Mouse (Mus musculus) NIH3T3 (cell line): ENCODE data around the gene Isg20.

Experiments used
- DNase-seq: peaks from one replicate; pipeline ENCODE4 v3.0.0-alpha.2; 2012; ENCODE audit warnings: low read depth

Gene Isg20

DNA sequence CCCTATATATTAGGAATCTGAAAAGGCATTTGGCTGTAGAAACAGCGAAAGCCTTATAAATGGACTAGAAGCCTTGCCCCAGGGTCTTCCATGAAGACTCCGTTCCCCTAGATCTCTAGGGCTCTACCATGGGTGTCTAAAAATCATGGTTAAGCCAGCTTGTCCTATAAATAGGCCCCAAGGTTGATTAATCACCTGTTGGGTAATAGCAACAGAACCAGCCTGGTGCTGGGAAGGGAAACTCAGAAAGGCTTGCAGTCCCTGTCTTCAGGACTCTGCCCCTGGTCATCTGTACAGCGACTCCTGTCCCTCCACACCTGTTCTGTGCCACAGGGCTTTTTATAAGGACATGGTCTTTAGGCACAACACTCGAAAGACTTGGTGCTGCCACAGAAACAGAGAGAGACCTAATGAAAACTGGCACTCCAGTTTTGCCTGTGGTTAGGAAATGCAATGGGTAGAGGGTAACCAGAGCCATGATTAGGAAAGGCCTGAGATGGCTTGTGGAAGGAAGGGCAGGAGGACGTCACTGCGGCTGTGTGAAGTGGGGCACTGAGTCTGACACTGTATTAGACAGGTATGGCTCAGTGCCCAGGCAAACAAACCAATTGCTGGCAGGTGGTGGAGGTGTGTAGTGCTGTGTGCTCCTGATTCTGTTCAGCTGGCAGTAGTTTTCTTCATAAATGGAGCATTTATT is 9.9 kb upstream of the Isg20 start:
- DNase-seq = no peak

DNA sequence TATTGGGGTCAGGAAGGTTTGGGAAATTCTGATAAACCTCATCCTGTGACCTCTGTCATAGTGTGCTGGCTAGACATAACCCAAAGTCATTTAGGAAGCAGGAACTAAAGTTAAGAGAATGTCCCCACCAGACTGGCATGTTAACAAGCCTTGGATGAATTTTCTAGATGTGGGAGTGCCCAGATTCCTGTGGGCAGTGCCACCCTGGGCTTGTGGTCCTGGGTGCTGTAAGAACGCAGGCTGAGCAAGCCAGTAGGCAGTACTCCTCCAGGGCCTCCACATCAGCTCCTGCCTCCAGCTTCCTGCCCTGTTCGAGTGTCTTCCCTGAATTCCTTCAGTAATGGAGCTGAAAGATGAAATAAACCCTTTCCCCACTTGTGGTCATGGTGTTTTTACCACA is 9.0 kb upstream of the Isg20 start:
- DNase-seq = no peak

DNA sequence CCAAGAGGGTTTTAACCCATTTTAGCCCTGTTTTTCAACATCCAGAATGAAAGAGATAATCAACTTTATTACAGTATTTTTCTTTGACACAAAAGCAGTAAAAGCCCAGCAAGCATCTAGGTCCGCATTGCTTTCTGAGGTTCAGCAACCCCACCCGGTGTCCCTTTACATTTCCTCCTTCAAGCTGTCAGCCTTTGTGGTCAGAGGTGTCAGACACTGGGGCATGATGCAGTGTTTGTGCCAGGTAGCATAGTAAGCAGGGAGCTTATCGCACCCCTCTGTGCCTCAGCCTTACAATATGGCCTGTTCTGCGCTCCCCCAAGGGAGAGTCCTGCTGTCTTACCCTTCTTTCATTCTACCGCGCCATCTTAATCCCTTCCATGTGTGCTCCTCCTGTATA is 4.2 kb upstream of the Isg20 start:
- no peak for DNase-seq

DNA sequence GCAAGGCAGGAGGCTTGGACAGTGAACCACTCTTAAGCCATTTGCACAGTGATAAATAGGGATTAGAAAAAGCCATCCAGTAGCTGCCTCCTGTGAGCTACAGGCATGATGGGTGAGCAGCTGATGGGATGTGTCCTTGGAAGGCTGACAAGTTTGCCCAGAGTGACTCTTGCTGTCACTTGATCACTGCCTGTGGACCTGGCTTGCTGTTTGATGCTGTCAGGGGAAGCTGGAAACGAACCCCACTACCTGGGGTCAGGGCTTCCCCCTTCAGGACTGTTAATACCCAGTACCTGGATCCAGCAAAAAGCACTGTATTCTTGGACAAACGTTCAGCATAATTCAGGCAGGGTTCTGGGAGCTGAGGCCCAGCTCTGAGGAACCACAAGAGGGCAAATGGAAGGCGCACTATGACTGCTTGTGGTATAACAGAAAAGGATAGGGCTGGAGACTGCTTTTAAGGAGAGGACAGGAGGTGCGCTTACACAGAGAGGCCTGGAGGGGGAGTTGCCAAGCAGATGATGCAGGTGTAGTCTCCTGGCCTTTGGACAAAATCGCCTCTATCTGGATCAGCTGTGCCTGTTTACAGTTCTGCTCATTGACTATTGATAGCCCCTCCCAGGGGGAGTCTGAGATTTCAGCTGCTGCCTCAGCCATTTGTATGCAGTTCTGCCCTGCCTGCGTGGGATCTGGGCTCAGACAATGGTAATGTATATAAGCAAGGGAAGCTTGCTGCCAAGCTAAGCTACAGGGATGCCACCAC is 2.7 kb upstream of the Isg20 start:
- no peak for DNase-seq

DNA sequence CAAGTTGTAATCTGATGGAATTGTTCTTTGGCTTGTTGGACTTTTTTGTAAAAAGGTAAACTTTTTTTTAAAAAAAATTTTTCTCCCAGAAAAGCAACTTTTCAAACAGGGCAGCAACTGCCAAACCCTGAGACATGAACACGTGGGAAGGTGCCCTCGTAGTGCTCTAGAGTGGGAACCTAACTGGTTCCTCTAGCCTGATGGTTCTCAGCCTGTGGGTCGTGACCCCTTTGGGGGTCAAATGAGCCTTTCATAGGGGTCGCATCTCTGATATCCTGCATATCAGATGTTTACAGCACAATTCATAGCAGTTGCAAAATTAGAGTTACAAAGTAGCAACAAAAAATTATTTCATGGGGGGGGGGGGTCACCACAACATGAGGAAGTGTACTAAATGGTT is 2.0 kb upstream of the Isg20 start:
- no peak for DNase-seq

DNA sequence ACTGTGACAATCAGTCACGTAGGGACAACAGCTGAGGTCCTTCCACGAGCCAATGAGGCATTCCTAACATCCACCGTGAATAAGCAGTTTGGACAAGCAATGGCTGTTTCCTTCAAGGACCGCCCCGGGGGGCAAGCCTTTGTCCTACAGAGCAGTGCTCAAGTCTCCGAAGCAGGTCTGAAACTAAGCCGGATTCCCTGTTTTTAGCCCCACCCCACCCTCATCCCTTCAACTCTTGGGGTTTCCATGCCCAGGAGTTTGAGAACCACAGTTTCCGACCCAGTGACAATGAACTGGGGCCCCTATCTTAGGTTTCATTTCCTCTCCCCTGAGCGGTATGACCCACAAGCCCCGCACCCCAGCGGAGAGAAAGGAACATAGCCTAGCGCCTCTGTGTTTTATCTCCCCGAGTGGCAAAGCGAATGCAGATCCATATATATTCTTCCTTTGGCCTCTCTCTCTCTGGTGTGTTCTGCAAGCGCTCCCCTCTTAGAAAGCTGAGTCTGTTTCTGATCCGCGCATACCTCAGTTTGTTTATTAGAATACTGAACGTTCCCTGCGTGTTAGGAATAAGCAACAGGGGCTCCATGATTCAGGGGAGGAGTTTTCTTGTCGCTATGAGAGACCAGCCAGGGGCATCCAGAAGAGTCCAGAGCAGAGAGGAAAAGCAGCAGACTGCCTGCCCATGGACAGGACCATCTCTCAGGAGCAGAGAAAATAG is 811 bp upstream of the Isg20 start:
- no peak for DNase-seq

DNA sequence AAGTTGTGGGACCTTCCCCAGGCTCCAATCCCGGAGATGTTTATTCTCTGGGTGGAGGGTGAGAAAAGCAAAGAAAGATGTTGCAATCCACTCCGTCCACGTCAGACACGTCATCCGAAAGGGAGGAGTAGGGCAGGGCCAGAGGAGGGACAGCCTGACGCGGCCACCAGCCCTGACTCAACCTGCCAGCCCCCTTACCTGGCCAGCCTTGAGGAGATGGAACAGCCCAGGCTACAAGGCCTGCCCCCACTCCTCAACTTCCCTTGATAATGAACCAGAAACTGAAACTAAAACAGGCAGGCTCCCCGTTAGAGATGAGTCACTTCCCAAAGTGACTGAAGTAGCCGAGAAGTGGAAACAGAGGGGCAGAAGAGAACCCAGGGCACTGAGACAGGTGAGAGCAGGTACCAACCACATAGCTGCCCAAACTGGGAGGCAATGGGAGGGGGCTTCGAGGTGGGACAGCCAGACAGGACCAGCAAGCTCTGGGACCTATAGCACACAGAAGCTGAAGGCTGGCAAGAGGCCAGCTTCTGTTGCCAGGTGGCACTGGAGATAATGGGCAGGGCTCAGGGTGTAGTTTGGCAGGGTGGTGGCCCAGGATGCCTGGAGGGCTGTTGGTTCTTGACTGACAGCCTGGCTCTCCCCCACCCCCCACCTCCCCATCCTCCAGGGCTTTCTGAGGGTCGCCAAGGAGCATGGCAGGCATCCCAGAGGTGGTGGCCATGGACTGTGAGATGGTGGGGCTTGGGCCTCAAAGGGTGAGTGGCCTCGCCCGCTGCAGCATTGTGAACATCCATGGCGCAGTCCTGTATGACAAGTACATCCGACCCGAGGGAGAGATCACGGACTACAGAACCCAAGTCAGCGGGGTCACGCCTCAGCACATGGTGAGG is 673 bp downstream of the Isg20 start:
- DNase-seq = peak; percentile 89

DNA sequence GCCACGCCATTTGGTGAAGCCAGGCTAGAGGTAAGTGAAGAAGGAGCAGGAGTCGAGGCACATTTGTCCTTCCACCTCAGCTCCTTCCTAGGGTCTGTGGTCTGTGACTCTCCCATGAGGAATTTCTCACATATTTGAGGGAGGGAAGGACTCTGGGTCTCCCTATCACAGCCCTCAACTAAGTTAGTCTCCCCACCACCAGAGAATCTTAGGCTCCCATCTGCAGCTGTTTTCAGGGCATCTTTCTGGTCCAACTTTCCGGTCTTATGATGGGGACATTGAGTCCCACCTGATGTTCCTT is 1.3 kb downstream of the Isg20 start:
- peak; percentile 61 for DNase-seq

DNA sequence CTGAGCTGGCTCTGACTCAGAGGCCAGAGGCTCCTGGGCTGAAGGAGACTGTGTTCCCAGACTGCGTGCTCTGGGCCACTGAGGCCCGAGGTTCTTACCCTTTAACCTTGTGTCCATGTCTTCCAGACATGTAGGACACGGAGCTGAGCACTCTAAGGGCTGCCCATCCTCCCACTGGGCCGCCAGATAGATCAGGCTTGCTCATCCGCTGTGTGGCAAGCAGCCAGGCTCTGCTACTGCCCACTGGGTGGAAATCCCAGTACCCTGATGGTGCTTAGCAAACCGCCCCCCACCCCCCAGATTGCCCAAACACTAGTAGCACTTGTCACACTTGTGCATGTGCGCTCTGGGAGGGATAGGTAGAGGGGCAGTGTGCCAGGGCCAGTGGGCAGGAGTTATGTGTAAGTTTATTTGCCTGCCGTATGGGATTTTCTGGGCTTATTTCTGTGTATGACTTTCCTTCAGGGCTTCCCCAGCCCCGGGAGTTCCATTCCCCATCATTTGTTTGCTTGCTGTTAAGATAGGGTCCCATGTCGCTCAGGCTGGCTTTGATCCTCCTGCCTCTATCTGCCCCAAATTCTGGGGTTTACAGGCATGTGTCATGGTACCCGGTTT is 1.8 kb downstream of the Isg20 start:
- DNase-seq = peak; percentile 68

DNA sequence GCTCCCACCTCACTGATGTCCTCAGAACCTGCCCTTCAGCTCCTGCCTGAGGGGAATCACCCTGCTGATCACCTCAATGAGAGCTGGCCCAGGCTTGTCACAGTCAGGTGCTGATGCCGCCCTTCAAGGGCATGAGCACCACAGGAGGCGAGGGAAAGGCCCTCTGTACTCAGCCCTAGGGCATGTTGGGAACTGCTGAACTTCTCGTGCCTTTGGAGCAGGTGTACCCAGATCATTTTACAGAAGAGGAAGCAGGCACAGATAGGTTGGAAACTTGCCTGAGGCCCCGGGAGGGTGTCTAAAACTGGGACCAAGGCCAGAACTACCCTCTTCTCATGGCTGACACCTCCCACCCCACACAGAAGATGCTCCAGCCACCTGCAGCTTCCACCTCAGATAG is 5.5 kb downstream of the Isg20 start:
- DNase-seq = no peak

DNA sequence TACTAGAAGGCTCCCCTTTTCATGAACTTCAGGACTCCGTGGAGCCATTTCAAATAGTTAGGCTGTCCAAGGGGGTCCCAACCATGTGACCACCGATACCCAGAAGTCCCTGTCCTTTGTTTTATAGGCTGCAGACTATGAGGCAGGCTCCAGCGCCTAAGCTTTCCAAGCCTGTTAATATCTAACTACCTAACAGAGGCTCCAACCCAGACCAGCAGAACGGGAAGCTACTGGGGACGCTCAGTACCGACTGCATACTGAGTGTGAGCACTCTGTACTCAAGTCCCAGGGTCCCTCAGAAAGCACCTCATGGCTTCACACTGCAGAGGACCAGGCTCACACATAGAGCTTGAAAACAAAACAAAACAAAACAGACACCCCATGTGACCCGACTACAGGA is 9.3 kb downstream of the Isg20 start:
- no peak for DNase-seq

DNA sequence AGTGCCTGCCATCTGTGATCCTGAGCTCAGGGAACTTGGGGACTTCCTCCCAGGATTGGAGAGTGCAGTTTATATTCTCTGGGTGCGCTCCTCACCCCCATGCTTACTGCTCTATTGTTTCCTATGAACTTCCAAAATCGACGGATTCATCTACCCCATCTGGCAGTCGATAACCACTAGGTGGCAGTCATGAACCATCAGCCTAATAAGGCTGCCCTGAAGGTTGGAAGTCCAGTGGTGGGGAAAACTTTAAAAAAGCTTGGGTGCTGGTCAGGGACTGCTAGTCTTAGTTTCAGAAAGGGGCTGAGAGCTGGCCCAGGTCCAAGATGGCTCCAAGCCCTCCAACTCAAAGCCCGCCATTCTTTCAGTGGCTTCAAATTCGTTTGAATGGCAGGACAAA is 11.1 kb downstream of the Isg20 start:
- peak; percentile 93 for DNase-seq

DNA sequence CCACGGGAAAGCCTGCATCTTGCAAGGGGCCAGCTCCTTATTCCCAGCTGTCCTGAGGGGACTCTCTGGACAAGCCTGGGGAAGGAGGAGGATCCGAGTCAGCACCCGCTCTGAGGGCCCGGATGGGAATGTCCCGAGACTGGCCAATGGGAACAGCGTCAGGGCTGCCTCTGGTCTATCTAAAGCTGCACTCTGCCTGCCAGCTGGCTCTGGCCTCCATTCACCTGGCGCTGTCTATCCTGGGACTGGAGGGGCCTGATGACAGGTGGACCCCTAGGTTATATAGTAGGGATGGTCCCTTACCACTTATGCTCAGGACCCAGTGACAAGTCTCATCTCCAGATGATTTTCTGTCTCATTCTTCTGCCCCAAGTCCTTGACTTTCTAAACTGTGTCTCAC is 11.6 kb downstream of the Isg20 start:
- DNase-seq = no peak

DNA sequence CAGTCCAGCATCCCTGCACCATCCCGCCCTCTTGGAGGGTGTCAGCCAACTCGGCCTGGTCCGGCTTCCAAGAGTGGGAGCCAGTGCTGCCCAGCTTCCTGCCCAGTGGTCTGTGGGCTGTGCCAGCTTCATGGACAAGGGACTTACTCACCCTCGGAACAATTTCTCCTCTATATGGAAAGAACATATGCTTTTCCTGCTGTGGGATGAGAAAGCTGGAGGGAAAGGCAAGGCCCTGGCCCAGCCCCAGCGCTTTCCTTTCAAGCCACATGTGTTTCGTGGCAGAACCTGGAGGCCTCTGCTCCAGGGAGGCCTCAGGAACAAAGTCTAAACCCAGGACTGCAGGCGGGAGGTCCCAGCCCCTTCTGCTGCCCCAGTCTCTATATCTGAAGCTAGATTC is 12.5 kb downstream of the Isg20 start:
- peak; percentile 70 for DNase-seq

DNA sequence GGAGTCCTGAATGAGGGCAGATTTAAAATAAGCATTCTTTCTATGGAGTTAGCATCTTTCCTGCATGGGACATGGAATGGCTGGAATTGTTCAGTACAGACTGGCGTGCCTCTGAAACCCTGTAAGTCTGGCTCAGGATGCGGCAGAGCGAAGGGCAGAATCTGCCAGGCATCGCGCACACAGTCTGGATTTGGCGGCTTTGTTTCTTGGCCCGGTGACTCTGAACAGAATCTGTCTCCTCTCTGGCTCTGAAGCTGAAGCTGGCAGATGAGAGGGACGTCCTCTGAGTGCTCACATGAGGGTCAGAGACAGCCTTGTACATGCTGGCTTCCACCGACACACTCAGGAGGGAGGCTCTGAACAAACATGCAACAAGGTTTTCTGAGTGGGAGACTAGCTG is 12.9 kb downstream of the Isg20 start:
- no peak for DNase-seq

DNA sequence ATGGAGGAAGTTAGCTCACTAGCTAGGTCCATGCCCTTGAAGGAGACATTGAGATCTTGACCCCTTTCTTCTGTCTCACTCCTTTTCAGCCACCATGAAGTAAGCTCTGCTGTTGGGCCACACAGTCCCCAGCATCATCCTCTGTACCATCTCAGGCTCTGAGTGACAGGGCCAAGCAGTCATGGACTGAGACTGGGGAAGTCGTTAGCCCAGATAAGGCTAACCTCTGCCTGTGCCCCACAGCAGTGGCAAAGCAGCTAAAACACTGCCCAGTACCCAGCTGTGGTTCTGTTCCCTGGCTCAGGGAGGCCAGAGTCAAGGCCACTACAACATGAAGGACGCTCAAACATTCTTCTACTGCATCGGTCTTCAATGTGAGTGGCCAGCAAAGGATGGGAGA is 14.0 kb downstream of the Isg20 start:
- DNase-seq = no peak

DNA sequence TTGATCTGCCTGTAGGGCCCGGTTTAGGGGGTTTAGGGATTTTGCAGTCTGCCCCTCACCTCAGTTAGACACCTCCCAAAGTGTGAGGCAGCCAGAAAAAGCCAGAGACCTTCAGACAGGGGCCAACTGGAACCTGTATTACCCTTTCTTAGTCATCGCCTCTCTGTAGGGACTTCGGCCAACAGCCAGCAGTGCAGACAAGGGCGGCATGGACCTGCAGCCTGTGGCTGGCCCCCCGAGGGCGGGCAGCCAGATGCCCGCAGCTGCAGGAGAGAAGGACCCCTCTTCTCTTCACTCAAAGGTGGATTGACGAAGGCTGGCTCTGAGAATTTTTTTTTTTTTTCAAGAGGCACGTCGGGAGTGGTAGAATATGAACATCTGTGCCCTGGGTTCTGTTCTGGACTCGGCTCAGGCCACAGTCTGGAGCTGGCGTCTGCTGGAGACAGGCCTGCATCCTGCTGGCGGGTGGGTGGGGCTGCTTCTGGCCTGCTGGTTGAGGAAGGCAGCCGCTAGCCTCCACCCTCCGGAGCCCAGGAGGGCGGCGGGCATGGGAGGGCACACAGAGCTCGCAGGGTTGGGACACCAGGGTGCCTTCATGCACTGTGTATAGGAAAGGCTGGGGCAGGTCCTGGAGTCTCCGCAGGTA is 25.9 kb downstream of the Isg20 start:
- DNase-seq = no peak

DNA sequence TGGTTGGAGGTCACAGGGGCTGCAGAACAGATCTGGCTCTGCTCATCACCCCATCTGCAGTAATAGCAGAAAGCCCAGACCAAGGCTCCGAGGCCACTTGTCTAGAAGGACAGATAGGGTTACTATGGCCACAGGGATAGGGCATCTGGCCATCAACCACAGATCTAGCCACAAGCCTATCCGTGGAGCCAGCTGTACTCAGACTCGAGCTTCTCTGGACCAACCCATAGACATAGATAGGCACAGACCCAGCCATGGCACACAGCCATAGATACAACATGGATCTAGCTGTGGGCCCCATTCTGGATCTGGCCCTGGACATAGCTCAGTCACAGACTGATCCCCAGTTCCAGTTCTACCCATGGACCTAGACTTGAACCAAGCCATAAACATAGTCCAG is 27.7 kb downstream of the Isg20 start:
- no peak for DNase-seq

DNA sequence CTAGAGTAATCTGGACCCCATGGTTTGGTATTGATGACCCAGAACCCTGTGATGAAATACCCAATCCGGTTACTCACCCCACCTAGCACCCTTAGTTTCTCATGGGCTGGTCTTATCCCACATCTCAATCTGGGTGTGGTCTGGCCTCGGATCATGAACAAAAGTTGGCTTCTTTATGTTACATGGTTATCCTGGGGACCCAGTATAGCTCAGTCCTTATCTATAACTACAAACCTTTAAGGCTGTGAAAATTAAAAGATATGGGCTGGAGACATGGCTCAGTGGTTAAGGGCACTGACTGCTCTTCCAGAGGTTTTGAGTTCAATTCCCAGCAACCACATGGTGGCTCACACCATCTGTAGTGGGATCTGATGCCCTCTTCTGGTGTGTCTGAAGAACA is 29.3 kb downstream of the Isg20 start:
- DNase-seq = no peak

DNA sequence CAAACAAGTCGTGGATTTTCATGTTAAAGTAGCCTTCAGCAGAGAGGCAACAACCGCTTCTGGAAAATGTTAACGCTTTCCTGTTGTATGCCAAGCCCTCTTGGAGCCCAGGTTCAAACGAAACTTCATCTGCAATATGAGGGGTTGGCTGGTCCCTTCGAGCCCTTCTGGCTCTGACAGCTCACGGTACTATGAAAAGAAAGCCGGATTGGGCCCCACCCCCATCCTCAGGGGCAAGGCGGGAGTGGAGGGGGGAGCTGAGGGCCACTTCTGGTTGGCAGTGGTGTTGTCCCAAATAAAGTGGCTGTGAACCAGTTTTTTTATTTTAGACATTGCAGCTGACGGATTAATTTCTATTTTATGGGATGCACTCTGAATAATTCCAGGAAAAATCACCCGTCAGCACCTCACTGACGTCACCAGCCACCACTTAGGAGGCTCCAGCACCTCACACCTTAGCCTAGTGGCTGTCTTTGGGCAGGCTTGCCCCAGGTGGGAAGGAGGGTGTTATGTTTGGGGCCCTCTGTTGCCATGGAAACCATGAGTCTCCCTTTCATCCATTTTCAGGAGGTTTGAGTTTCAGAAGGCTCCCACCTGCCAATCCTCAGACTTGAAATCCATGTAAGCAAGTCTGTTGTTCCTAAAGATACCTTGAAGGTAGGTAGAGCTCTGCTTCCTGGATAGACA is 40.8 kb downstream of the Isg20 start:
- DNase-seq = no peak

DNA sequence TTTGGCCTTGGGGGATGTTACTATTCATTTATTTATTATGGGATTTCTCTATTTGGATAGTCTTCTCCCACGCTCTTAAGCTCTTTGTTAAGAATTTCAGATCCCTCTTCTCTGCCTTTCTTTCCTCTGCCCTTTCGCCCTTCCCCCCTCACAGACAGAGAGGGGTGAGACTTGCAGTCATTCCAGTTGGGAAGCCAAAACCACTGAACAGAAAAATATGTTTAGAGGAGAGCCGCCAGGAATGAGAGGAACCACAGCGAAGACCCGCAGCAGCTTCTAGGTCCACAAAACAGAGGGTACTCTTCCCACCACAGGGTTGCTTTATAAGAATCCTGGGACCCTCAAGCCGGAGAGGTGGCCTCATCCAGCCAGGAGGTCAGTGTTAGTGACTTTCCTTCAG is 41.4 kb downstream of the Isg20 start:
- DNase-seq = peak; percentile 25
